Mouse (Mus musculus) forebrain, embryonic 16.5 days (tissue): ENCODE measurements around the gene Med16. TPM values are rescaled to one million over a fixed set of nuclear protein-coding genes. Genes with fewer than 3 reads are reported as not detected.
A peak's percentile ranks its signal among the peaks of the same experiment; 100 is the strongest.

Experiments used
- ATAC-seq: fragments of 200-750 bp; cut with Nextera tagmentation; 2 replicates; pipeline ENCODE4 v1.8.0; 2017; ENCODE audit warnings: mild to moderate bottlenecking, moderate library complexity
- H3K27ac ChIP-seq: fragments of 300-500 bp; sonication (generic); 2 replicates; pipeline ENCODE4 v1.5.1; 2014; ENCODE audit warnings: low read length, control low read depth
- H3K27me3 ChIP-seq: fragments of 300-500 bp; sonication (generic); replicated peaks from 2 replicates; pipeline ENCODE4 v1.6.1; 2014; ENCODE audit warnings: low read length; ENCODE audit not compliant: control insufficient read depth, insufficient read depth
- H3K36me3 ChIP-seq: fragments of 300-500 bp; sonication (generic); 2 replicates; pipeline ENCODE4 v1.6.1; 2014; ENCODE audit not compliant: control insufficient read depth, insufficient read depth
- H3K4me1 ChIP-seq: fragments of 300-500 bp; sonication (generic); replicated peaks from 2 replicates; pipeline ENCODE4 v1.6.1; 2014; ENCODE audit warnings: low read length; ENCODE audit not compliant: control insufficient read depth, insufficient read depth
- H3K4me2 ChIP-seq: fragments of 300-500 bp; sonication (generic); 2 replicates; pipeline ENCODE4 v1.6.1; 2014; ENCODE audit warnings: mild to moderate bottlenecking, low read length, control low read depth
- H3K4me3 ChIP-seq: fragments of 300-500 bp; sonication (generic); replicated peaks from 2 replicates; pipeline ENCODE4 v1.5.1; 2014; ENCODE audit warnings: mild to moderate bottlenecking, low read length, control low read depth
- H3K9ac ChIP-seq: fragments of 300-500 bp; sonication (generic); replicated peaks from 2 replicates; pipeline ENCODE4 v1.6.1; 2014; ENCODE audit warnings: low read depth, low read length, control low read depth
- H3K9me3 ChIP-seq: fragments of 300-500 bp; sonication (generic); 2 replicates; pipeline ENCODE4 v1.6.1; 2016; ENCODE audit warnings: low read length; ENCODE audit not compliant: control insufficient read depth
- WGBS: fragments of 180-500 bp; shearing (Covaris S2); extraction: QIAGEN DNeasy Blood & Tissue Kit; methylation state at CpG from one replicate; pipeline ENCODE4 v1.1.7; 2014; 5-methylcytosine and 5-hydroxymethylcytosine counted together
- polyA plus RNA-seq: library from polyadenylated mRNA; unstranded; fragments of >200 nt; fragmentation: Nextera tagmentation; extraction: Ambion mirVana; gene quantifications from 2 replicates; pipeline ENCODE4 v1.2.1, GENCODE M21; 2015

Gene Med16
- polyA plus RNA-seq, 1 experiment from 2014 or later: 54.0 TPM

DNA sequence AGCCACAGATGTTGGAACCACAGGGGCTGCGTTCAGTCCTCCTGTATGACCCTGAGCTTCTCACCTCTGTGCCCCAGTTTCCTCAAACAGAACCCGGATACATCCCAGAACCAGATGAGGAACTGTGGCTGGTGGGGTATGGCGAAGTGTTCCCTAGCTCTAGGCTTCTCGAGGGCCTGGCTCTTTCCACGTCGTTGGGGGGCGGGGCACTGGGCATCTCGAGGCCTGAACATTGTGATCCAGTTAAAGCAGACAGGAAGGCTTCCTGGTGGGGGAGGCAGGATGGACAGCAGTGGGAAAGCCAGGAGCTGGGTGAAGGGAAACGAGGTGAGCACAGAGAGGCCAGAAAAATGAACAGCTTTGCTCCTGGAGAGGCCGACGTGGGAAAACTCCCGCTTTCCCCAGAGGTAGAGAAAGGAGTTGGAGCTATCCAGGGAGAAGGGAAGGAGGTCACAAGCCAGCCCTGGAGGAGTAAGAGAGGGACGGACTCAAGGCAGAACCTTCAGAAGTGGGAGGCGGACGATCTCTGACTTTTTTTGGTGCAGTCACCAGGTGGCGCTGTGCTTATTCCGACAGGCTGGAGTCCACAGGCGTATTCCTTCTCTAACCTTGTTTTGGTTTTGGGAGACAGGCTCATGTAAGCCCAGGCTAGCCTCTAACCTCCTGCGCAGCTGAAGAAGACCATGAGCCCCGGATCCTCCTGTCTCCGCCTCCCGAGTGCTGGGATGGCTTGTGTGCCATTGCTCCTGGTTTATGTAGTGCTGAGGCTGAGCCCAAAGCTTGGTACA, 25.2 kb downstream of the Med16 start:
- ATAC-seq: 0 out of 2 replicates have a peak, but pooled peaks have one; percentile 27
- Histone ChIP-seq H3K27me3 (peaks cover 6% of the 10 kb centered on the region; the same call in 1 of the 2 replicates), H3K9ac (no peak overlapping the region; the same call in 1 of the 2 replicates), H3K9me3 (no peaks in the 10 kb centered on the region), H3K27ac (no peak overlapping the region), H3K4me3 (no peak overlapping the region), H3K36me3 (no peaks in the 10 kb centered on the region), H3K4me2 (no peak overlapping the region), H3K4me1 (peaks cover 4% of the 10 kb centered on the region; the same call in 1 of the 2 replicates)
- 13% methylated on average over 22 of the region's 22 CpGs for WGBS

GRCm38 (mm10) chr10:79881981-79882380, 26.7 kb downstream of the Med16 start:
- Histone ChIP-seq H3K4me3 (no peak overlapping the region), H3K4me2 (no peak overlapping the region), H3K9me3 (no peaks in the 10 kb centered on the region), H3K27me3 (peaks cover 6% of the 10 kb centered on the region; the same call in 1 of the 2 replicates), H3K36me3 (no peaks in the 10 kb centered on the region), H3K4me1 (peaks cover 4% of the 10 kb centered on the region; the same call in 1 of the 2 replicates), H3K27ac (no peak overlapping the region), H3K9ac (peak overlapping the region; percentile 26; the same call in 1 of the 2 replicates)
- WGBS: 9% methylated on average over 22 of the region's 22 CpGs
- ATAC-seq: no peak

- Histone ChIP-seq H3K4me1 (peaks cover 4% of the 10 kb centered on the region; the same call in 1 of the 2 replicates), H3K9me3 (no peaks in the 10 kb centered on the region), H3K27ac (no peak overlapping the region), H3K27me3 (peaks cover 6% of the 10 kb centered on the region; the same call in 1 of the 2 replicates), H3K36me3 (no peaks in the 10 kb centered on the region), H3K9ac (no peak overlapping the region), H3K4me2 (no peak overlapping the region), H3K4me3 (no peak overlapping the region)
- WGBS: 15% methylated on average over 9 of the region's 9 CpGs
- no peak for ATAC-seq
Measured at GRCm38 (mm10) chr10:79880721-79881120, 28.0 kb downstream of the Med16 start.

DNA sequence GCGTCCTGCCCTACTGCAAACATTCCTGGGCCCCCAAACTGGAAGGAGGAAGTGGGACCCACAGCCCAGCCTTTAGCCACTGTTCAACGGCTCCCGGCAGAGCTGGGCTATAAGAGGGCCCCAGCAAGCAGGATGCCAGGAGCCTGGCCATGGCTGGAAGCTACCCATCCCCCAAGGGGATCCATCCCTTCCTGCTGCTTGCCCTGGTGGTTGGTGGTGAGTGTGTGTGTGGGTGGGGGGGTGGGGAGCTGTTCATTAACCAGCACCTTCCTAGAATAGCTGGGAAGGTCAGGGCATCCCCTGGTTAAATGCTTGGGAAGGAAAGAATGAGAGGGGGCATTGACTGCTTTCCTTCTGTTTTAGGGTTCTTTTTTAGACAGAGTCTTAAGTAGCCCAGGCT, 29.2 kb downstream of the Med16 start:
- Histone ChIP-seq H3K4me2 (no peak overlapping the region), H3K27ac (no peak overlapping the region), H3K36me3 (no peaks in the 10 kb centered on the region), H3K4me1 (peaks cover 14% of the 10 kb centered on the region), H3K27me3 (peaks cover 6% of the 10 kb centered on the region; the same call in 1 of the 2 replicates), H3K4me3 (no peak overlapping the region), H3K9me3 (no peaks in the 10 kb centered on the region), H3K9ac (no peak overlapping the region)
- ATAC-seq: no peak
- 56% methylated on average over 3 of the region's 3 CpGs for WGBS

- Histone ChIP-seq H3K4me3 (no peak overlapping the region), H3K4me1 (peaks cover 17% of the 10 kb centered on the region), H3K4me2 (no peak overlapping the region), H3K9ac (no peak overlapping the region), H3K27me3 (peaks cover 6% of the 10 kb centered on the region; the same call in 1 of the 2 replicates), H3K27ac (no peak overlapping the region), H3K36me3 (no peaks in the 10 kb centered on the region), H3K9me3 (no peaks in the 10 kb centered on the region)
- ATAC-seq: no peak
- 52% methylated on average over 12 of the region's 12 CpGs for WGBS
Measured at GRCm38 (mm10) chr10:79877757-79878156, 31.0 kb downstream of the Med16 start.

DNA sequence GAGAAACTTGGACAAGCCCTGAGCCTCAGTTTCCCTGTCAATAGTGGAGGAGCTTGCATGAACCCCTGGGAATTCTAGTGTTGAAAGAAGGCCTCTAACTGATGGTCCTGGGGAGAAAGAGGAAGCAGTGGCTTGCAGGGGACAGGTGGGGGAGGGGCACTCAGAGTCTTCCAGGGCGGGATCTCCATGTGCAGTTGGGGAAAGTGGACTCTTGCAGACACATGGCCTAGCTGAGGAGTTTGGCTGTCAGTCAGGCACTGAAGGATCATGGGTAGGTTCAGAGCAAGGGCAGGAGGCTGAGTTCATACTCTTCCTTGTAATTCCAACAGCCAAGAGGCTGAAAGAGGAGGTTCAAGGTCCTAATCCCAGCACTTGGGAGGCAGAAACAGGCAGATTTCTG, 31.5 kb downstream of the Med16 start:
- H3K9ac ChIP-seq: no peak overlapping the region
- ATAC-seq: no peak

DNA sequence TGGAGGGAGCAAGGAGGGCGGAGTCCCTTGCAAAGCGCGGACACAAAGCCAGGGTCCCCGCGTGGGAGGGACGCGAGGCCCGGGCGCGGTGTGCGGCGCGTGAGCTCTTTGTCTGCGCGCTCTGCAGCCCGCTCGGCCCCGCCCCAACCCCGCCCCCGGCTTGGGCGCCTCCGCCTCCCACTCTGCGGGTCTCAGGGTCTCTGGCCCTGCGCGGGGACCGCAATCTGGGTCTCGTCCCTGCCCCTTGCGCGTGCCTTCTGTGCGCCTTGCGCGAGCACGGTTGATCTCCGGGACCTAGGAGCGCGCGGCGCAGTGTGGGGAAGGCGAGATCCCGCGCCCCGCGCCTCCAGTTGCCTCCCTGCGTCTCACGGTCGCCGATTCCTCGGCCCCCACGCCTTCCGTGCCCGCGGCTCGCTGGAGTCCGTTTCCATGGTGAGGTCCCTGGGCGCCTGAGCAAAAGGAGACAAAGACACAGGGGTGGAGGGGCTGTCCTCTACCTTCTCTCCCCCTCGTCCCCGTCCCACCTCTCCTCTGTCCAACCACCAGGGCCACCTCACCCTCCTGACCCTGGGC, 34.3 kb downstream of the Med16 start, which contains the start of the genes Prtn3 and Plppr3:
Gene Prtn3, plus strand, starts transcription at position 187 of the 573 bp plus-strand sequence.
Gene Plppr3, minus strand, starts transcription at position 345 of the 573 bp plus-strand sequence.
- Histone ChIP-seq H3K4me3 (peak within 1 kb of the TSS; percentile 85), H3K9ac (peak within 1 kb of the TSS; percentile 96), H3K4me1 (peaks cover 30% of the 10 kb centered on the region), H3K36me3 (0 out of 2 replicates have a peak, but pooled peaks cover 4% of the 10 kb centered on the region), H3K4me2 (peak within 1 kb of the TSS; percentile 78), H3K27ac (peak within 1 kb of the TSS; percentile 97), H3K27me3 (no peaks in the 10 kb centered on the region), H3K9me3 (no peaks in the 10 kb centered on the region)
- peak; percentile 92 for ATAC-seq
- 0% methylated on average over 43 of the region's 57 CpGs for WGBS

More for the DNA sequence above, 31.5 kb downstream of the Med16 start:
- H3K36me3 ChIP-seq: no peaks in the 10 kb centered on the region
- peaks cover 22% of the 10 kb centered on the region for H3K4me1 ChIP-seq
- H3K4me2 ChIP-seq: no peak overlapping the region
- WGBS: 52% methylated on average over 1 of the region's 1 CpGs
- H3K27ac ChIP-seq: no peak overlapping the region
- no peaks in the 10 kb centered on the region for H3K9me3 ChIP-seq
- peaks cover 6% of the 10 kb centered on the region; the same call in 1 of the 2 replicates for H3K27me3 ChIP-seq
- H3K4me3 ChIP-seq: no peak overlapping the region

DNA sequence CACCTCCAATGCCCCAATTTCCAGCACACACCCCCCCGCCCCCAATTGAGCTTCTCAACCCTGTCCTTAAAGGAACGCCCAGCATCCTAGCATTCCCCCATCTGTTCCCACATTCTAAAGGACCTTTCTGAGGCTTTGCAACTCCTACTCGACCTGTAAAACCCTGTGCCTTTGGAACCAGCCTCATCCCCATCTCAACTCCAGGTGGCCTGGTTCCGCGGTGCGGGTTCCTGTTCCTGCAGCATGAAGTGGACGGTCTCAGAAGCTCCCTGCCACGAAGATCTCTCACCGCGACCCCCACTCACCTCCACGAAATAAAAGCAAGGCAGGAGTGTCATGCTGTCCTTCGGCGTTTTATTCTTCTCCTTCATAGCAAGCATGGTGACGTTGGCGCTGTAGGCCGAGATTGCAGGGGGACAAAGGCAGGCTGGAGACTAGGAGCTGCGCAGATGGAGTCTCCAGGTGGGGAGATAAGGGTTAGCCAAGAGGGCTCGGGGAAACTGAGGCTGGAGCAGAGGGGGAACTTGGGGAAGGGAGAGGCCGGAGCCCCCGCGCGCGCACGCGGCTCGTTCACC, 34.9 kb downstream of the Med16 start:
- WGBS: under 1% methylated on average over 26 of the region's 26 CpGs
- Histone ChIP-seq H3K9me3 (no peaks in the 10 kb centered on the region), H3K36me3 (peaks cover 4% of the 10 kb centered on the region; the same call in 1 of the 2 replicates), H3K9ac (peak overlapping the region; percentile 96), H3K27me3 (no peaks in the 10 kb centered on the region), H3K4me1 (peaks cover 36% of the 10 kb centered on the region), H3K27ac (peak overlapping the region; percentile 97), H3K4me3 (peak overlapping the region; percentile 85), H3K4me2 (peak overlapping the region; percentile 78)
- ATAC-seq: peak; percentile 39

DNA sequence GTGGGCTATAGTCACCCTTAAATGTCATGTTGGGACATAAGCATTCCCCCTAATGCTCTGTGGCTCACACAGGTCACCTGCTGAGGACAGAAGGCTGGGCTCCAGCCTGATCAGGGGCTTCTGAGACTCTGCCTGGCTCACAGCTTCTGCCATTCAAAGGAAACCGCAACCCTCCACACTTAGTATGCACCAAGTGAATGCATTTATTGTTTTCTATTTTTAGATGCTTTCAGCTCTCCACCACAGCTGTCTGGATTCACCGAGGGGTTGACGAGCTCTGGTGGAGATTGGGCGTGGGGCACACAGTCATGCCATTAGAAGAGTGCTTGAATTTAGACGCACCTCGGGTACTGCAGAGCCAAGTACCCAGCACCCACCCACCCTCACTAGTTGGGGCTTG, 35.4 kb downstream of the Med16 start:
- Histone ChIP-seq H3K4me1 (peaks cover 39% of the 10 kb centered on the region), H3K9ac (peak overlapping the region; percentile 96), H3K27ac (peak overlapping the region; percentile 97), H3K9me3 (no peaks in the 10 kb centered on the region), H3K27me3 (no peaks in the 10 kb centered on the region), H3K36me3 (peaks cover 4% of the 10 kb centered on the region; the same call in 1 of the 2 replicates), H3K4me3 (peak overlapping the region; percentile 85), H3K4me2 (peak overlapping the region; percentile 78)
- ATAC-seq: peak; percentile 9
- under 1% methylated on average over 6 of the region's 6 CpGs for WGBS
